Mouse (Mus musculus) CH12.LX (cell line): ENCODE measurements around the gene Psip1. TPM values are rescaled to one million over a fixed set of nuclear protein-coding genes. Genes with fewer than 3 reads are reported as not detected.

ENCODE experiments used
- DNase-seq: peaks from one replicate; pipeline ENCODE4 v3.0.0-alpha.2; 2013; ENCODE audit errors: extremely low read depth
- H3K27ac ChIP-seq: 2 replicates; pipeline ENCODE4 v1.5.1; 2012; ENCODE audit warnings: low read depth, mild to moderate bottlenecking, control low read depth, moderate library complexity; ENCODE audit not compliant: insufficient read depth
- H3K27me3 ChIP-seq: replicated peaks from 2 replicates; pipeline ENCODE3; 2012; ENCODE audit warnings: inconsistent platforms
- H3K36me3 ChIP-seq, 2 experiments: replicated peaks in 1 of 2; 2 replicates each; pipeline versions ENCODE3 to v1.6.1; 2012; ENCODE audit warnings: inconsistent platforms in 1 of 2, low read length in 1 of 2, mild to moderate bottlenecking in 1 of 2, mixed read lengths in 1 of 2, moderate library complexity in 1 of 2; ENCODE audit not compliant: control insufficient read depth in 1 of 2, insufficient read depth in 1 of 2
- H3K4me1 ChIP-seq, 2 experiments: 2 replicates each; pipeline ENCODE4 v1.6.1; 2012; ENCODE audit warnings: inconsistent platforms in 1 of 2, moderate library complexity in 1 of 2; ENCODE audit not compliant: insufficient read depth in 2 of 2, control insufficient read depth in 1 of 2
- H3K4me2 ChIP-seq: 2 replicates; pipeline ENCODE4 v1.6.1; 2012; ENCODE audit warnings: low read depth, mild to moderate bottlenecking, control low read depth; ENCODE audit not compliant: poor library complexity, insufficient read depth, severe bottlenecking
- H3K4me3 ChIP-seq, 3 experiments: fragments of 150-350 bp in 1 of 3; sonication (generic) in 1 of 3; replicated peaks in 1 of 3; 2 replicates each; pipeline versions ENCODE3 to v1.5.1; 2011 to 2012; ENCODE audit warnings: low read depth in 2 of 3, low read length in 2 of 3, mild to moderate bottlenecking in 2 of 3, moderate library complexity in 2 of 3, control low read depth in 1 of 3, improper control_type of control experiment in 1 of 3, inconsistent platforms in 1 of 3, mixed read lengths in 1 of 3; ENCODE audit not compliant: poor library complexity in 1 of 3
- H3K79me2 ChIP-seq: replicated peaks from 2 replicates; pipeline ENCODE4 v1.6.1; 2012; ENCODE audit warnings: mild to moderate bottlenecking, moderate library complexity; ENCODE audit not compliant: control insufficient read depth, poor library complexity, insufficient read depth, severe bottlenecking; ENCODE audit errors: extremely low read depth
- H3K9ac ChIP-seq: 2 replicates; pipeline ENCODE4 v1.6.1; 2012; ENCODE audit warnings: low read depth, mild to moderate bottlenecking, control low read depth, moderate library complexity; ENCODE audit not compliant: insufficient read depth
- H3K9me3 ChIP-seq: replicated peaks from 2 replicates; pipeline ENCODE3; 2012; ENCODE audit warnings: low read length, inconsistent platforms, mixed read lengths
- EP300 ChIP-seq: IDR thresholded peaks from 2 replicates; pipeline ENCODE4 v1.6.1; 2011; ENCODE audit warnings: low read length, improper control_type of control experiment
- GABPA ChIP-seq: IDR thresholded peaks from 2 replicates; pipeline ENCODE4 v1.6.1; 2012; ENCODE audit warnings: low read depth, low read length, improper control_type of control experiment, inconsistent platforms; ENCODE audit not compliant: insufficient replicate concordance
- HCFC1 ChIP-seq: IDR thresholded peaks from 2 replicates; pipeline ENCODE4 v1.6.1; 2012; ENCODE audit warnings: low read depth, mild to moderate bottlenecking, inconsistent platforms, low read length, improper control_type of control experiment
- IRF4 ChIP-seq: IDR thresholded peaks from 2 replicates; pipeline ENCODE4 v1.6.1; 2014; ENCODE audit warnings: low read depth, mild to moderate bottlenecking, inconsistent platforms, low read length, improper control_type of control experiment
- KAT2A ChIP-seq: IDR thresholded peaks from 2 replicates; pipeline ENCODE4 v1.6.1; 2012; ENCODE audit warnings: low read length, improper control_type of control experiment, inconsistent platforms; ENCODE audit not compliant: insufficient replicate concordance
- MAFK ChIP-seq: IDR thresholded peaks from 2 replicates; pipeline ENCODE4 v1.6.1; 2011; ENCODE audit warnings: low read length, improper control_type of control experiment; ENCODE audit not compliant: insufficient replicate concordance
- MAX ChIP-seq: IDR thresholded peaks from 2 replicates; pipeline ENCODE4 v1.6.1; 2011; ENCODE audit warnings: low read length, improper control_type of control experiment
- MXI1 ChIP-seq: IDR thresholded peaks from 2 replicates; pipeline ENCODE4 v1.6.1; 2011; ENCODE audit warnings: mild to moderate bottlenecking, low read depth, low read length, improper control_type of control experiment
- MYC ChIP-seq: IDR thresholded peaks from 2 replicates; pipeline ENCODE4 v1.6.1; 2011; ENCODE audit warnings: low read depth, mild to moderate bottlenecking, improper control_type of control experiment, low read length
- POLR2A ChIP-seq: IDR thresholded peaks from 2 replicates; pipeline ENCODE4 v1.6.1; 2011; ENCODE audit warnings: low read depth, mild to moderate bottlenecking, improper control_type of control experiment, low read length
- POLR2AphosphoS2 ChIP-seq: IDR thresholded peaks from 2 replicates; pipeline ENCODE4 v1.6.1; 2011; ENCODE audit warnings: low read depth, low read length, improper control_type of control experiment
- RAD21 ChIP-seq: IDR thresholded peaks from 2 replicates; pipeline ENCODE4 v1.6.1; 2011; ENCODE audit warnings: low read depth, mild to moderate bottlenecking, low read length, improper control_type of control experiment, moderate library complexity
- RCOR1 ChIP-seq: conservative IDR thresholded peaks from 2 replicates; pipeline ENCODE4 v1.6.1; 2012; ENCODE audit warnings: low read depth, mild to moderate bottlenecking, inconsistent platforms, low read length, improper control_type of control experiment
- SIN3A ChIP-seq: IDR thresholded peaks from 2 replicates; pipeline ENCODE4 v1.6.1; 2012; ENCODE audit warnings: low read length, improper control_type of control experiment, inconsistent platforms
- TBP ChIP-seq: conservative IDR thresholded peaks from 2 replicates; pipeline ENCODE4 v1.6.1; 2011; ENCODE audit warnings: low read depth, low read length, improper control_type of control experiment
- TCF12 ChIP-seq: IDR thresholded peaks from 2 replicates; pipeline ENCODE4 v1.6.1; 2014; ENCODE audit warnings: low read depth, mild to moderate bottlenecking, inconsistent platforms, low read length, improper control_type of control experiment
- UBTF ChIP-seq: IDR thresholded peaks from 2 replicates; pipeline ENCODE4 v1.6.1; 2012; ENCODE audit warnings: low read depth, mild to moderate bottlenecking, inconsistent platforms, low read length, improper control_type of control experiment, moderate library complexity
- USF1 ChIP-seq: IDR thresholded peaks from 2 replicates; pipeline ENCODE4 v1.6.1; 2014; ENCODE audit warnings: low read depth, mild to moderate bottlenecking, inconsistent platforms, low read length, improper control_type of control experiment
- ZKSCAN1 ChIP-seq: IDR thresholded peaks from 2 replicates; pipeline ENCODE4 v1.6.1; 2012; ENCODE audit warnings: low read depth, inconsistent platforms, low read length, improper control_type of control experiment, borderline replicate concordance
- ZMIZ1 ChIP-seq: IDR thresholded peaks from 2 replicates; pipeline ENCODE4 v1.6.1; 2012; ENCODE audit warnings: low read depth, mild to moderate bottlenecking, inconsistent platforms, low read length, improper control_type of control experiment
- ZNF384 ChIP-seq: IDR thresholded peaks from 2 replicates; pipeline ENCODE4 v1.6.1; 2012; ENCODE audit warnings: low read depth, low read length, improper control_type of control experiment, inconsistent platforms
- dilution Hi-C: fragments of 300-500 bp; cut with MboI; formaldehyde crosslinking; loops from 2 replicates; pipeline ENCODE4 v1.14.3; 2020; ENCODE audit warnings: low sequenced_read_pairs; ENCODE audit not compliant: extremely low pct_unique_long_range_greater_than_20kb, extremely low pct_ligation_motif_present
- in situ Hi-C: fragments of 300-500 bp; cut with MboI; formaldehyde crosslinking; loops from 3 replicates; pipeline ENCODE4 v1.14.3; 2019; ENCODE audit warnings: low sequenced_read_pairs, low pct_ligation_motif_present, low pct_unique_long_range_greater_than_20kb, mixed read lengths
- polyA plus RNA-seq: library from polyadenylated mRNA; unstranded; fragments of >175 nt; gene quantifications from 2 replicates; pipeline ENCODE4 v1.2.1, GENCODE M21; 2012; ENCODE audit warnings: low read depth; ENCODE audit not compliant: insufficient read length
- total RNA-seq, 2 experiments: library from RNA; depleted of rRNA; stranded (reverse); fragments of 300-350 nt in 1 of 2; fragments of >200 nt in 1 of 2; gene quantifications; 2 replicates each; pipeline ENCODE4 v1.2.3; 2012 to 2014

The Psip1 gene
- total and polyA plus RNA-seq, 3 experiments = 61.7 to 157 (median 107) TPM

- H3K36me3 ChIP-seq = no peaks in the 10 kb centered on the region
- in situ Hi-C loops = loop anchor here (25.0 kb wide), 1 partner anchor 197 kb away; the partner anchor contains the start of gene Ttc39b
- H3K4me3 ChIP-seq = no peak overlapping the region
- peak; percentile 56; the same call in 1 of the 2 replicates for TF ChIP-seq MYC
- TF ChIP-seq UBTF = no peak
- no peak for TF ChIP-seq GABPA
- TF ChIP-seq MAFK = 0 out of 2 replicates have a peak, but pooled peaks have one; percentile 17
- TF ChIP-seq MAX = peak; percentile 70
- no peak for TF ChIP-seq ZMIZ1
- TF ChIP-seq EP300 = 0 out of 2 replicates have a peak, but pooled peaks have one; percentile 25
- peak overlapping the region; percentile 38; the same call in 1 of the 2 replicates for H3K4me2 ChIP-seq
- no peaks in the 10 kb centered on the region for H3K79me2 ChIP-seq
- H3K27ac ChIP-seq = no peak overlapping the region
- H3K9ac ChIP-seq = no peak overlapping the region
- dilution Hi-C loops = no loop called here
- no peak for DNase-seq
- peaks cover 9 to 38% of the 10 kb centered on the region in 2 experiments for H3K4me1 ChIP-seq
- H3K9me3 ChIP-seq = no peaks in the 10 kb centered on the region
- no peaks in the 10 kb centered on the region for H3K27me3 ChIP-seq
These were observed 23.3 kb upstream of the Psip1 start for GRCm38 (mm10) chr4:83509600-83509999.

- Histone ChIP-seq H3K79me2 (no peaks in the 10 kb centered on the region), H3K9ac (no peak overlapping the region), H3K27ac (no peak overlapping the region), H3K36me3 (no peaks in the 10 kb centered on the region), H3K4me1 (peaks cover 2 to 4% of the 10 kb centered on the region in 2 experiments; a peak in 2 of 4 replicates), H3K4me2 (no peak overlapping the region), H3K27me3 (no peaks in the 10 kb centered on the region), H3K9me3 (no peaks in the 10 kb centered on the region), H3K4me3 (no peak overlapping the region)
- dilution Hi-C loops = no loop called here
- TF ChIP-seq TCF12 = no peak
- TF ChIP-seq ZNF384 = no peak
- no peak for TF ChIP-seq GABPA
- TF ChIP-seq RAD21 = no peak
- TF ChIP-seq RCOR1 = no peak
- TF ChIP-seq POLR2A = no peak
- TF ChIP-seq MXI1 = no peak
- no peak for TF ChIP-seq ZKSCAN1
- TF ChIP-seq KAT2A = no peak
- TF ChIP-seq HCFC1 = no peak
- no peak for TF ChIP-seq IRF4
- no peak for TF ChIP-seq USF1
- TF ChIP-seq POLR2AphosphoS2 = no peak
- TF ChIP-seq UBTF = no peak
- TF ChIP-seq TBP = no peak
- TF ChIP-seq SIN3A = no peak
- no peak for DNase-seq
- in situ Hi-C loops = loop anchor here (25.0 kb wide), 1 partner anchor 189 kb away; the partner anchor contains the start of gene Ttc39b
These were observed 14.8 kb upstream of the Psip1 start for GRCm38 (mm10) chr4:83501037-83501430.
